Mouse (Mus musculus) layer of hippocampus, postnatal 10 days (tissue): ENCODE results near the gene Selenoi. TPM values are rescaled to one million over a fixed set of nuclear protein-coding genes. Genes with fewer than 3 reads are reported as not detected.

ENCODE experiments used
- DNase-seq, 2 experiments: peaks; one replicate each; pipeline ENCODE4 v3.0.0; 2021; ENCODE audit warnings: low spot score in 2 of 2
- total RNA-seq, 2 experiments: library from RNA; stranded (reverse); gene quantifications; 2 replicates each; pipeline ENCODE4 v1.2.3; 2021

Selenoi gene
- total RNA-seq, 2 experiments from 2014 or later, result 59.5 to 61.1 TPM

DNA sequence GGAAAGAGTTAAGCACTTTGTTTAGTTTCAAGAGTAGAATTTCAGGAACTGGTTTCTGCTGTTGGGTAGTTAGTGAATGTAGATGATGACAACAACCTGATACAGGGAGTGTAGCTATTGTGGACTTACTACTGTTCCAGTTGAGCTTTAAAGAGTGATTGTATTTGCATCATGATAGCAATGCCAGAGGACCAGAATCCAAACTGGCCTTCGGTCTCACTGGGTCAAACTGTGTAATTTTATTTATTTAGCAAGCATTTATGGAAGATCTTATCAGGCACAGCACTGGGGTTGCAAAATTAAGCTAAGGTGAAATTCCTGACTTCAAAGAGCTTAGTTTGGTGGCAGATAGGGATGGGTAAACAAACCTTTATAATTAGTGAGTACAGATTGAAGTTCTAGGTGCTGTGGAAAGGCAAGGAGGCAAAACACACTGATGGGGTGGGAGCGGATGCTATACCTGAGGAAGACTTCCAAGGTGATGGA lies 3.3 kb downstream of the Selenoi start:
- DNase-seq, result no peak

- DNase-seq, result no peak
These were observed 6.2 kb downstream of the Selenoi start for GRCm38 (mm10) chr5:30238533-30238932.

DNA sequence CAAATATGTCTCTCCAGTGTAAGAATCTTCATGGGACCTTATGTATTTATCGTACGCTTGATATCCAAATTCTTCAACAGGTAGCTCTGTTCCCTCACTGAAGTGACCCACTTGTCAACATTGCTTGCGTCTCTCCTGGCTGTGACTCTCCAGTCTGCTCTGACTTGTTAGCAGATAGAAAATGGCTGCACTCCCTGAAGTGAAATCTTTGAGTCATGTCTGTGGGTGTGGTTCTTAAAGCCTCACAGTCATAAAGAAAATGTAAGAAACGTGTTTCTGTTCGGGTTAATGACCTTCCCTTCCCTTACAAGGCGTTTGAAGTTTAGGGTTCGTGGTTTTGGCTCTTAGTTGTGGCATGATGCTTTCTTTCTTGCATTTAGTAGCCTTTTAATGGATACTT lies 8.2 kb downstream of the Selenoi start:
- no peak for DNase-seq

GRCm38 (mm10) chr5:30242410-30242809 lies 10.0 kb downstream of the Selenoi start:
- no peak for DNase-seq

GRCm38 (mm10) chr5:30243741-30244140 lies 11.4 kb downstream of the Selenoi start:
- DNase-seq, result peak; percentile 7 to 20

DNA sequence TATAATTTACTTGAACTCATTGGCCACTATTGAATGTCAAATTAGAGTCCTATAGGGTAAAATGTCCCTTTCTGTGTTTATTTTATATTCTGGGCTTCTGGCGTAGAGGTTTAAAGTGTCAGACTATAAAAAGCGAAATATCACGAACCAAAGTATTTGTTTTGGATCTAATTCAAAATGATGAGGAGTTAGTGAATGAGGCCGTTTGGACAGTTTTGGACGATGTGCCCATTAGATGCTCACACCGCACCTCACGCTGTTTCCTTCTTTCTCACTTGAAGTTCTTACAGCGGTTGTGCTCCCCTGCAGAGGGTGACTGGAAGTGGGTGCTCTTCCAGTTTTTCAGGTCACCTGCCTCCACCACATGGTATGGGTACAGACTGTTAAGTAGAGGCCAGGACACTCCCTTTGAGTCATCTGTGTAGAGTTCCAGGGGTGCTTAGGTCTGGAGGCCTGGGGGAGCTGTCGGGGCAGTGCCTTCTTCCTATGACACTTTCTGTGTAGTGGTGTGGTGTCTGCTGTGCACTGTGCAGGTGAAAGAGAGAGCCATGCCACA lies 13.6 kb downstream of the Selenoi start:
- no peak for DNase-seq

- no peak for DNase-seq
These were observed 15.3 kb downstream of the Selenoi start for GRCm38 (mm10) chr5:30247666-30248065.

DNA sequence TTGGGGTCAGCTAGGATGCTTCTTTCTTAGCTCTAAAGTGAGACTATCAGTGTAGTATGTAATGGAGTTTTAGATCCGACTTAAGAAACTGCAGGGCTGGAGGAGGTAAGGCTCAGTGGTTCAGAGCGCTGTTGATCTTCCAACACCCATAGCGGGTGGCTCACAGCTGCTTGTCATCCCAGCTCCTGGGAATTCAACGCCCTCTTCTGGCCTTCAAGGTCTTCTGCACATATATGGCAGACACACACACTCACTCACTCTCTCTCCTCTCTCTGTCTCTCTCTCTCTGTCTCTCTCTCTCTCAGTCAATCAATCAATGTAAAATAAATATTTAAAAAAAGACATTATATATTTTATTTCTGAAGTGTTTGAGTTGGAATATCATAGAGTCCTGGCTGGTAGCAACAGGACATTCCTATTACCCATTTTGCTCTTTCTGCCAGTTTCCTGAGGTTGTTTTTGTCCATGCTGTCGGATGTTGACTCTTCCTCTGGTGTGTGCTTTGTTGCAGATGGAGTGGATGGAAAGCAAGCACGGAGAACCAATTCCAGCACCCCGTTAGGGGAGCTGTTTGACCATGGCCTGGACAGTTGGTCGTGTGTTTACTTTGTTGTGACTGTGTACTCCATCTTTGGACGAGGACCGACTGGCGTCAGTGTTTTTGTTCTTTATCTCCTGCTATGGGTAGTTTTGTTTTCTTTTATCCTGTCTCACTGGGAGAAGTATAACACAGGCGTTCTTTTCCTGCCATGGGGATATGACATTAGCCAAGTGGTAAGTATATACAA lies 23.4 kb downstream of the Selenoi start:
- DNase-seq, result no peak

- no peak for DNase-seq
These were observed 26.4 kb downstream of the Selenoi start for GRCm38 (mm10) chr5:30258776-30259175.

DNA sequence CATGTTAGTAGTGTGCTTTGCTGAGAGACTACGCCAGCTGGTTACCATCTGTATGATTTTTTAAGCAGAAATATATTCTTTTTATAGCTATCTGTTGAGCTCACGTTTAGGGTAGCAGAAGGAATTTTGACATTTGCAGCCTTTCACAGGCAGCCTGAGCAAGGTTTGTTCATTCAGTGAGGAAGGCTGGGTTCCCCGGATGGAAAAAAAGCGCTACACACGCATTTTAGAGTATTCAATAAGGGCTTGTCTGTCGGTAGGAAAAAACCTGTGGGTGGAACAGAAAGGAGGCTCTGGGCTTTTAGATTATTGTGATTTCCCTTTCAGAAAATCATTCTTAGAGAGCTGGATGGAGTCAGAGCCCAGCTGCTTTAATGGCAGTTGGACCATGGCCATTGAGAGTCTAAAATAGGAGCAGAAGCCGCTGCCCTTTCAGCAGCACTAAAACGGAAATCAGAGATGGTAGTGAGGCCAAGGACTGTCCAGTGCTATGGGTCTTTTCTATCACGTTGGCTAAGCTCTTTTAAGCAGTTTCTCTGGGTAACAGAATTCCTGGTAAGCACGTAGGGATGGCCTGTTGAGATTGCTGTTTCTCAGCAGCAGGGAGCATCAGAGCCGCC lies 38.3 kb downstream of the Selenoi start:
- DNase-seq, result peak; percentile 37 to 53

DNA sequence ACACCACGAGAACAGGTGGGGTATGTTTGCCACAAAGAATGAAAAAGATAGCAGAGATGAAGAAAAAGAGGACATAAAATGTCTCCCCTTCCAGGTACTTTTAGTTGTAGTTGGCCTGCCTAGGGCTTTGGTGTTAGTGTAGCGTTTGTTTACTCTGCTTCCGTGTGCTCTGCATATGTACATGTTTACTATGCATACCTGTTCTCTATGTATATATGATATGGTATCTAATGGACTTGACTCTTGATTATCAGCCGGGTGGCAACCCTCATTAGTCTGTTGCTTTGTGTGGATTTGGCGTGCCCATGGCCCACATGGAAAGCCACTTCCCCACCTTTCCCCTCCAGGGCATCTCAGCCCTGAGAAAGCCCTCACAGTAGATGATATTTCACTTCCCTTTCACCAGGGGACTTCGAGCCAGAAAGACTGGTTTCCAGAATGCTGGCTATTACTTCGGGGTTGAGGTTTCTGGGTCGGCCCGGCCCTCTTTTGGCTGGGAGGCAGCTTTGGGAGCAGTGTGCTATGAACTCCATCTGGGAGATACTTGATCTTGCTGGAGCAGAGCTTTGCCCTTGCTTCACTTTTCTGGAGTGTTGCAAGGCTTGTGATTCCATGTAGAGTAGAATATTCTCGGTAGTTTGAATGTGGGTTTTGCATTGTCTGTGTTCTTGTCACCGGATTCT lies 39.4 kb downstream of the Selenoi start:
- DNase-seq, result no peak

DNA sequence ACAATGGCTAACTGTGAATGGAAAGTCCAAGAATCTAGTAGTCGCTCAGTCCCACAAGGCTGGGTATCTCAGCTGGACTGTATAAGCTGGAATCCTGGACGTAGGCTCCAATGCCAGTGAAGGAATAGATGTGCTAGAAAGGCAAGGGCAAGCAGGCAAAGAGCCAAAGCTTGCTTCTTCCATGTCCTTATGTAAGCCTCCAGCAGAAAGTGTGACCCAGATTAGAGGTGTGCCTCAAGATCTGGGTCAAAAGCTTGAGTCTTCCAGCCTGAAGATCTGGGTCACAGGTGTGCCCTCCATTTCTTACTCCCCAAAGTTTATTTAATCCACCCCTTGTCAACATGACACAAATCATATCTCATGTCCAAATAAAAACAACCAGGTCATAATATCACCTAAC lies 44.0 kb downstream of the Selenoi start:
- DNase-seq, result no peak

DNA sequence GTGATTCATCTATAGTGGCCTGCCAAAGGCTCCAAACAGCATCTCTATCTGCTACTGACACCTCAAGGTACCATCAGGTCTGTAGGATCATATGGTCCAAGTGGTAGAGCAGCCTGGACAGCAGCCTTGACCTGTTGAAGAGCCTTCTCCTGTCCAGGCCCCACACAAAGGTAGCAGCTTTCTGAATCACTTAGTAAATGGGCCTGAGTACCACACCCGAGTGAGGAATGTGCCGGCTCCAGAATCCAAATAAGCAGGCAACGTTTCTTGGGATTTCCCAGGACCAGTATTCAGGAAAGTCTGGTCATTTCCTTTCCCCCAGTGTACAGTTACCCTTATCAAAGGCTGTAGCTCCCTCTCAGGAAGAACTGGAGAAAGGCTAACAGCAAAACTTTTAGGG lies 46.6 kb downstream of the Selenoi start:
- DNase-seq, result no peak

- DNase-seq, result no peak
These were observed 47.1 kb downstream of the Selenoi start for GRCm38 (mm10) chr5:30279446-30279845.

- no peak for DNase-seq
These were observed 48.5 kb downstream of the Selenoi start for GRCm38 (mm10) chr5:30280864-30281263.

GRCm38 (mm10) chr5:30281291-30281732 lies 48.9 kb downstream of the Selenoi start, which contains the start of gene Drc1:
Gene Drc1 (plus strand): TSS chr5:30281388.
- DNase-seq, result peak; percentile 73 to 78

GRCm38 (mm10) chr5:30285944-30286799 lies 53.8 kb downstream of the Selenoi start:
- DNase-seq, result no peak

DNA sequence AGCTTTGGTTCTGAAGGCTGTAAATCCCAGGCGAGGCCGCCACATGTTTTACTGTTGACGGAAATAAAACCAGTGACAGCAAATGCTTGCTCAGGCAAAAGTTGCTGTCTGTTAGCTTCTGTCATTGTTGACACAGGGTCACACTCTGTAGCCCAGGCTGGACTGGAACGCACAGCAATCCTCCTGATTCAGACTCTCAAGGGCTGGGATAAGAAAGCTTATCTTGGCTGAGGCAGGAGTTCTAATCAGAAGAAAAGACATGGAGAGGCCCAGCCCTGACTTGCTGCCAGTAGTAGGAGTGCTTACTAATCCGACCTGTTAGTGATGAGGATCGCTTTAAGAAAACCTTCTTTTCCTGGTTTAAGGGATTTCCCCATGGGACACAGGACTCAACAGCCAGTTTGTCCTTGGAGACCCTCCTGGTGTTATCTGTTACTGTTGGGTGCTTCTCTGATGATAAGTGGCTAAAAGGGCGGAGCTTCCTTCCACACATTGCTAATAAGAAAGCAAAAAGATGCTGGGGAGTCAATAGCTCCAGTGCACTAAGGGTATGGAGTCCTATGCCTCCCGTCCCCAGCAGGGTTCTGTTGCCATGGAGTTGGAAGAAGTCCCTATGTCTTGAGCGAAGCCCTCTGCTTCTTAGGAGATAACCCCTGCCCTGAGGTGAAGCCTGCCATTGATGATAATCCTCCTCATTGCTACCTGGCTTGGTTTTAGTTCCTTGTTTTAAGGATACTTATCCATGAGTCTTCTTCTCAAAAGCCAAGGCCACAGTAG lies 54.9 kb downstream of the Selenoi start:
- DNase-seq, result no peak
